Mouse (Mus musculus): Measurements from ENCODE around the gene Fsd2. TPM values are rescaled to one million over a fixed set of nuclear protein-coding genes. Genes with fewer than 3 reads are reported as not detected.

The Fsd2 gene
- polyA plus RNA-seq, 1 experiment from 2014 or later: 0.06 TPM

- 61% methylated on average over 6 of the region's 6 CpGs for WGBS
Observed at GRCm38 (mm10) chr7:81516154-81517030, 50.4 kb downstream of the Fsd2 start.

DNA sequence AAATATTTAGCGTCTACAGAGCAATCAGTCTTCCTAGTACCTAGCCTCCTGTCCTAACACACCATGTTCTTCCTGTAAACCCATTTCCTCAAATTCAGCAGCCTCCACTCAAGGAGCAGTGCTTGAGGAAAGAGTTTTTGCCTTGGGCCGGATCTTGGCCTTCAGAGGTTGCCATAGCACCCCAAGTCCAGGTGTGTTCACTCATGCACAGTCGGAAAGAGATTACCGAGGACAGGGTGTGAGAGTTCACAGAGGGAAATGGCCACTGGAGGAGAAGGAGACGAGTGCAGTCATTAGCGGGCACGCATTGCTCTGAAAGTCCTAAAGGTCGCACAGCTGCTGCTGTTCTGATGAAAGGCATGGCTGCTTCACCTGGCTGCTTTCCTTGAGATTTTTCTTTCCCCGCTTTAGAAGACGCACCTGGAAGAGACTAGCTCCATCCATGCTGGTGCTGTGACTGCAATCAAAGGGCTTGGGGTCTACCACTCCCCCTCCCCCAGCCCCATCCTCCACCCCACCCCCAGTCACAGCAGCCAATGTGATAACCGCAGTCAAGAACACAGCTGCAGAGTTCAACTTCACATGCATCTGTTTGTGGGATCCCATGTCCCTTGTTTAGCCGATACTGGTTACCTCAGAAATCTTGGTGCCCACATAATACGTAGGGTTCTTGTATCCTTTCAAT lies 51.7 kb downstream of the Fsd2 start:
- 31% methylated on average over 13 of the region's 13 CpGs for WGBS
- Histone ChIP-seq H3K27me3 (ENCODE audit: control insufficient read depth, insufficient read depth, low read length) (no peaks in the 10 kb centered on the region), H3K9ac (ENCODE audit: low read length) (no peak overlapping the region), H3K36me3 (ENCODE audit: control insufficient read depth, insufficient read depth, low read length) (no peaks in the 10 kb centered on the region), H3K4me3 (ENCODE audit: low read depth, low read length) (no peak overlapping the region), H3K4me2 (replicated peaks; ENCODE audit: low read depth) (no peak overlapping the region), H3K27ac (replicated peaks) (no peak overlapping the region), H3K4me1 (replicated peaks; ENCODE audit: control insufficient read depth, insufficient read depth) (no peaks in the 10 kb centered on the region), H3K9me3 (ENCODE audit: control insufficient read depth, low read length) (no peaks in the 10 kb centered on the region)
- TF ChIP-seq EP300 (optimal IDR thresholded peaks at IDR 0.05): no peak
- DNase-seq (ENCODE audit: low spot score) (no peak), ATAC-seq (ENCODE audit: low FRiP score, low TSS enrichment) (no peak)

More at GRCm38 (mm10) chr7:81516154-81517030, 50.4 kb downstream of the Fsd2 start:
- Histone ChIP-seq H3K9ac (ENCODE audit: low read length) (no peak overlapping the region), H3K27me3 (ENCODE audit: control insufficient read depth, insufficient read depth, low read length) (no peaks in the 10 kb centered on the region), H3K4me3 (ENCODE audit: low read depth, low read length) (no peak overlapping the region), H3K9me3 (ENCODE audit: control insufficient read depth, low read length) (no peaks in the 10 kb centered on the region), H3K4me1 (replicated peaks; ENCODE audit: control insufficient read depth, insufficient read depth) (no peaks in the 10 kb centered on the region), H3K27ac (replicated peaks) (no peak overlapping the region), H3K4me2 (replicated peaks; ENCODE audit: low read depth) (no peak overlapping the region), H3K36me3 (ENCODE audit: control insufficient read depth, insufficient read depth, low read length) (no peaks in the 10 kb centered on the region)
- TF ChIP-seq EP300 (optimal IDR thresholded peaks at IDR 0.05) (no peak), CTCF (IDR thresholded peaks at IDR 0.05; ENCODE audit: low read depth) (peak; percentile 31)
- ATAC-seq (ENCODE audit: low FRiP score, low TSS enrichment): no peak
- no peak for DNase-seq (ENCODE audit: low spot score)

DNA sequence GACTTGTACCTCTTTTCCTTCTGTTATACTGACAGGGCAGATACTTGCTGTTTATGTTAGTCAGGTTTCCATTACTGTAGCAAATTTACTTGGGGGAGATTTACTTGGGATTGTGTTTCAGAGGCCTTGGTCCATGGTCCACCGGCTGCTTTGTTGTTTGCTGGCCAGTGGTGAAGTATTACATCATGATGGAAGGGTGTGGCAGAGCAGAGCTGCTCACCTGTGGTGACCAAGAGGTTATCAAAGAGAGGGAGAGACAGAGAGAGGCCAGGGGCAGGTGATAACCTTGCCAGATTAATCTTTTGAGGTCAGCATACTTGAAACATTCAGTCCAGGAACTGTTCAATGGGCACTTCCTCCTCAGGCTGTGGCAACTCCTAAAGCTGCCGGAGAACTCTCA lies 65.7 kb downstream of the Fsd2 start:
- Histone ChIP-seq H3K4me2 (replicated peaks; ENCODE audit: low read depth) (no peak overlapping the region), H3K4me3 (ENCODE audit: low read depth, low read length) (no peak overlapping the region), H3K36me3 (ENCODE audit: control insufficient read depth, insufficient read depth, low read length) (no peaks in the 10 kb centered on the region), H3K27ac (replicated peaks) (no peak overlapping the region), H3K9me3 (ENCODE audit: control insufficient read depth, low read length) (no peaks in the 10 kb centered on the region), H3K9ac (ENCODE audit: low read length) (no peak overlapping the region), H3K27me3 (ENCODE audit: control insufficient read depth, insufficient read depth, low read length) (no peaks in the 10 kb centered on the region), H3K4me1 (replicated peaks; ENCODE audit: control insufficient read depth, insufficient read depth) (no peaks in the 10 kb centered on the region)
- no peak for DNase-seq (ENCODE audit: low spot score)
- no peak for TF ChIP-seq CTCF (IDR thresholded peaks at IDR 0.05; ENCODE audit: low read depth)
- TF ChIP-seq EP300 (optimal IDR thresholded peaks at IDR 0.05): no peak
- no peak for ATAC-seq (ENCODE audit: low FRiP score, low TSS enrichment)
- 29% methylated on average over 2 of the region's 2 CpGs for WGBS

- WGBS: 52% methylated on average over 7 of the region's 7 CpGs
Observed at GRCm38 (mm10) chr7:81498181-81498580, 68.6 kb downstream of the Fsd2 start, which contains the start of gene BC048679. TSS of gene BC048679 (minus strand) at chr7:81498281.

DNA sequence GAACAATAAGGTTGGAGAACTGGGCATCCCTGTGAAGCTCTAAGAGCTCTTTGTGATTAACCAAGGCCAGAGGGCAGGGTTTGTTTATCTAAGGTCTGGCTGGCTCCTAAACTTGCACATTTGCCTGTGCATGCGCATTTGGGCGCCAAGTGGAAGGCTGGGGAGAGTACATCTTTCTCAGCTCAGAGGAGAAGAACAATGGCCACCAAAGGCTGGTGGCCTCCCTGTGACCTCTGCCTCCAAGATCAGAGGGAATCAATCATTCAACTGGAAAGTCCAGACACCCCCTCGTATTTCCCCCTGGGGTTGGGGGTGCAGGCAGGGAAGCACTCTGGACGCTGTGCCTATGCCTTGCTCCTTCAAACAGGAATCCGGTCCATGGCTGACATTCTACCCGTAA lies 69.6 kb downstream of the Fsd2 start:
- WGBS: 17% methylated on average over 6 of the region's 6 CpGs
- TF ChIP-seq CTCF (IDR thresholded peaks at IDR 0.05; ENCODE audit: low read depth) (no peak), EP300 (optimal IDR thresholded peaks at IDR 0.05) (no peak)
- Histone ChIP-seq H3K27me3 (ENCODE audit: control insufficient read depth, insufficient read depth, low read length) (0 out of 2 replicates have a peak, but pooled peaks cover 3% of the 10 kb centered on the region), H3K4me3 (ENCODE audit: low read depth, low read length) (no peak overlapping the region), H3K9ac (ENCODE audit: low read length) (no peak overlapping the region), H3K4me2 (replicated peaks; ENCODE audit: low read depth) (no peak overlapping the region), H3K4me1 (replicated peaks; ENCODE audit: control insufficient read depth, insufficient read depth) (no peaks in the 10 kb centered on the region), H3K36me3 (ENCODE audit: control insufficient read depth, insufficient read depth, low read length) (no peaks in the 10 kb centered on the region), H3K9me3 (ENCODE audit: control insufficient read depth, low read length) (no peaks in the 10 kb centered on the region), H3K27ac (replicated peaks) (no peak overlapping the region)
- DNase-seq (ENCODE audit: low spot score) (no peak), ATAC-seq (ENCODE audit: low FRiP score, low TSS enrichment) (no peak)

More at GRCm38 (mm10) chr7:81498181-81498580, 68.6 kb downstream of the Fsd2 start, which contains the start of gene BC048679:
- H3K4me3 ChIP-seq (ENCODE audit: low read depth, low read length): no peak within 1 kb of the TSS
- DNase-seq (ENCODE audit: low spot score): no peak
- H3K4me2 ChIP-seq (replicated peaks; ENCODE audit: low read depth): no peak within 1 kb of the TSS
- H3K9me3 ChIP-seq (ENCODE audit: control insufficient read depth, low read length): no peaks in the 10 kb centered on the region
- no peaks in the 10 kb centered on the region for H3K36me3 ChIP-seq (ENCODE audit: control insufficient read depth, insufficient read depth, low read length)
- no peak for TF ChIP-seq CTCF (IDR thresholded peaks at IDR 0.05; ENCODE audit: low read depth)
- TF ChIP-seq EP300 (optimal IDR thresholded peaks at IDR 0.05): no peak
- no peak for ATAC-seq (ENCODE audit: low FRiP score, low TSS enrichment)
- no peak within 1 kb of the TSS for H3K27ac ChIP-seq (replicated peaks)
- H3K4me1 ChIP-seq (replicated peaks; ENCODE audit: control insufficient read depth, insufficient read depth): no peaks in the 10 kb centered on the region
- 0 out of 2 replicates have a peak, but pooled peaks cover 3% of the 10 kb centered on the region for H3K27me3 ChIP-seq (ENCODE audit: control insufficient read depth, insufficient read depth, low read length)
- H3K9ac ChIP-seq (ENCODE audit: low read length): no peak within 1 kb of the TSS
